In genomic region chr13:58090643-58091042, GRCm38 (mm10) we compare ENCODE assay signal across 10 mouse cellular contexts. TPM values are rescaled to one million over a fixed set of nuclear protein-coding genes. Genes with fewer than 3 reads are reported as not detected.
DNase-seq lines count a peak whose midpoint lies in the region; ATAC-seq and TF ChIP-seq lines count a peak whose summit lies in the region.
"Had no signal": no experiment of that assay in that cellular context is flagged by ENCODE, and none has a peak within 500 bp of the region (broad histone marks: within the 10 kb centered on the region; RNA-seq: fewer than 3 reads in every experiment).

No protein-coding gene starts in this region.

- peak; percentile 18 for DNase-seq in lung, postnatal 10 days
- DNase-seq in lung, postnatal 25 days (ENCODE audit: low spot score): no peak
- DNase-seq in frontal cortex, postnatal 36 days (ENCODE audit: low spot score in 2 of 2): peak; percentile 69 to 77
- DNase-seq in left cerebral cortex, postnatal 4 days: peak; percentile 25
- peak; percentile 56 for DNase-seq in right cerebral cortex, postnatal 4 days
- no peak for DNase-seq in cerebellum, postnatal 14 days
- DNase-seq in thymus, postnatal 36 days: no peak
- no peak for DNase-seq in liver, postnatal 0 days

- no peak overlapping the region for H3K9ac ChIP-seq in liver, postnatal 0 days (replicated peaks)
- H3K9ac ChIP-seq: heart, embryonic 15.5 days; limb, embryonic 13.5 days had no signal

- no peak for ATAC-seq in liver, postnatal 0 days

- TF ChIP-seq EP300 in liver, postnatal 0 days (IDR thresholded peaks at IDR 0.05; ENCODE audit: low read depth): no peak

- no peaks in the 10 kb centered on the region for H3K4me1 ChIP-seq in liver, postnatal 0 days (ENCODE audit: insufficient read depth)

- TF ChIP-seq CTCF in liver, postnatal 0 days (IDR thresholded peaks at IDR 0.05; ENCODE audit: low read depth): no peak

- intact Hi-C loops in left cerebral cortex, postnatal 4 days (cut with DNase I): no loop called here

- no peak overlapping the region for H3K27ac ChIP-seq in liver, postnatal 0 days (ENCODE audit: low read depth)
- H3K27ac ChIP-seq: heart, embryonic 15.5 days; limb, embryonic 13.5 days had no signal

- H3K27me3 ChIP-seq in liver, postnatal 0 days (ENCODE audit: insufficient read depth, low read length): no peaks in the 10 kb centered on the region
- H3K27me3 ChIP-seq: heart, embryonic 15.5 days; limb, embryonic 13.5 days had no signal

- no peak overlapping the region for H3K4me2 ChIP-seq in liver, postnatal 0 days (ENCODE audit: low read depth, low read length)
- H3K4me2 ChIP-seq: heart, embryonic 15.5 days; limb, embryonic 13.5 days had no signal

- 54% methylated on average over 8 of the region's 8 CpGs for WGBS in liver, postnatal 0 days (ENCODE audit: insufficient replicate concordance)

- peaks cover 6% of the 10 kb centered on the region for H3K36me3 ChIP-seq in liver, postnatal 0 days (replicated peaks; ENCODE audit: insufficient read depth, low read length)
- H3K36me3 ChIP-seq: heart, embryonic 15.5 days had no signal

- H3K4me3 ChIP-seq in liver, postnatal 0 days (ENCODE audit: low read depth, low read length): no peak overlapping the region
- H3K4me3 ChIP-seq: heart, embryonic 15.5 days; limb, embryonic 13.5 days had no signal

- no peaks in the 10 kb centered on the region for H3K9me3 ChIP-seq in liver, postnatal 0 days (ENCODE audit: low read length)
- H3K9me3 ChIP-seq: heart, embryonic 15.5 days; limb, embryonic 13.5 days had no signal

RNA-seq across cellular contexts. Expression of gene Klhl3, which starts 22.7 kb away (rescaled TPM):
- total RNA-seq in left cerebral cortex, postnatal 4 days (2021): 10 to 100 TPM; 19.4 to 19.8 TPM
- 2.2 and 2.9 TPM in 2 replicates for polyA plus RNA-seq in liver, postnatal 0 days (2015; fragmentation: Nextera tagmentation; extraction: Ambion mirVana)

RNA-seq across cellular contexts. Expression of gene Hnrnpa0, which starts 37.7 kb away (rescaled TPM):
- total RNA-seq in left cerebral cortex, postnatal 4 days (2021): 100 to 1,000 TPM; 224 to 244 TPM
- polyA plus RNA-seq in liver, postnatal 0 days (2015; fragmentation: Nextera tagmentation; extraction: Ambion mirVana): 11.0 and 11.4 TPM in 2 replicates

Comparison
In these comparisons a context has a peak if more than half of its experiments do, and no peak if none do; other contexts are left out.
1. DNase-seq: peak in lung, postnatal 10 days (single experiment), frontal cortex, postnatal 36 days (2 of 2), left cerebral cortex, postnatal 4 days (single experiment) and right cerebral cortex, postnatal 4 days (single experiment); none in lung, postnatal 25 days (single experiment), cerebellum, postnatal 14 days (0 of 2), thymus, postnatal 36 days (0 of 2) and liver, postnatal 0 days (single experiment).